Mouse (Mus musculus) olfactory bulb, adult 2 months (tissue): Measurements from ENCODE around the gene Slit3.

Experiments used
- CTCF ChIP-seq: fragments of 200-500 bp; IDR thresholded peaks from 2 replicates; pipeline ENCODE4 v1.5.1; 2012; ENCODE audit warnings: low read depth, mild to moderate bottlenecking, low read length, moderate library complexity; ENCODE audit not compliant: insufficient read depth
- POLR2A ChIP-seq: fragments of 200-500 bp; IDR thresholded peaks from 2 replicates; pipeline ENCODE4 v1.6.1; 2012; ENCODE audit warnings: mild to moderate bottlenecking, low read depth, low read length, moderate library complexity; ENCODE audit not compliant: insufficient read depth

DNA sequence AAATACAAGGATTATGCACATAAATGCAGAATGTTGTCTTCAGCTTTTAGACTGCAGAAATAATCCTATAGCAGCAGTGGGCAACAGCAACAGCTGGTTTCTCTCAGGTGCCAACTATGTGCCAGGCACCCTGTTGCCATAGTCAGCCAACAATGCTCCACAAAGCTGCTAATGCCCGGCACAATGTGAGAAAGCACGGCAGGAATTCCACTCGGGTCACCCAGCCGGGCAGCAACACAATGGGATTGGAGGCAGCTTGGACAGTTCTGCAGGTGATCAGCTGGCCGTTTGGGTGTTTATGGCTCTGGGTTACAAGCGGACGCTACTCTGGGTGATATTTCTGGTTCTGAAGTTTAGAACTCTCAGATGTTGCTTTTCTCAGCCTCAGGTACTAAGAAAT is 248.9 kb downstream of the Slit3 start:
- no peak for TF ChIP-seq POLR2A
- no peak for TF ChIP-seq CTCF
